Mouse (Mus musculus) embryonic fibroblast, embryonic 13.5 days (primary cell): ENCODE data around the gene Top2b. TPM values are rescaled to one million over a fixed set of nuclear protein-coding genes. Genes with fewer than 3 reads are reported as not detected.

ENCODE experiments used
- H3K27ac ChIP-seq: 2 replicates; pipeline ENCODE4 v1.5.1; 2012; ENCODE audit warnings: low read length, control low read depth, inconsistent platforms; ENCODE audit not compliant: insufficient read depth
- H3K4me1 ChIP-seq: 2 replicates; pipeline ENCODE4 v1.6.1; 2011; ENCODE audit warnings: low read length; ENCODE audit not compliant: control insufficient read depth, insufficient read depth
- H3K4me3 ChIP-seq: 2 replicates; pipeline ENCODE4 v1.5.1; 2011; ENCODE audit warnings: mild to moderate bottlenecking, control low read depth, low read length; ENCODE audit not compliant: insufficient read depth
- CTCF ChIP-seq: IDR thresholded peaks from 2 replicates; pipeline ENCODE4 v1.5.1; 2011; ENCODE audit warnings: mild to moderate bottlenecking, control low read depth, low read length, moderate library complexity, borderline replicate concordance; ENCODE audit not compliant: insufficient read depth
- POLR2A ChIP-seq: IDR thresholded peaks from 2 replicates; pipeline ENCODE4 v1.6.1; 2011; ENCODE audit warnings: low read depth, mild to moderate bottlenecking, control low read depth, low read length, moderate library complexity
- polyA plus RNA-seq: library from polyadenylated mRNA; stranded (reverse); fragments of >200 nt; gene quantifications from 2 replicates; pipeline ENCODE4 v1.2.4, GENCODE M21; 2011; ENCODE audit warnings: low read depth; ENCODE audit not compliant: missing spikeins, insufficient read length

The Top2b gene
- polyA plus RNA-seq, 1 experiment = 313 TPM

DNA sequence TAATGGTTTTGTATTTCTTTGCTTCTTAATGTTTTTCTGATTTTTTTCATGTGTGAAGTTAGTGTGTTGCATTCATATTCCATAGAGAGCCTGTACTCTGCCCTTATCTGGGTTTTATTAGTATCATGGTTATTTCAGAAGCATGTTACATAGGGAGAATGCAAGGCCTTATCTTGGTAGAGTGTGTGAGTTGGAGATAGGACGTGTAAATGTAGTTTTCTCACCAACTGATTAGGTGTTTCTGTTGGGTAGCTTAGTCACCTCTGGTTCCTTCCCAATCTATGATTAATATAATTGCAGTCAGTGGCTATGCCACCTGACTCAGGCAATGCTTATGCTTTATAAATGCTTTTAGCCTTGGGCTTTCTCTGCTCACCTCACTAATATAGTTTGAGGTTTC, 19.8 kb downstream of the Top2b start:
- TF ChIP-seq POLR2A (no peak), CTCF (no peak)
- Histone ChIP-seq H3K4me3 (no peak overlapping the region), H3K27ac (no peak overlapping the region), H3K4me1 (peaks cover 2% of the 10 kb centered on the region; the same call in 1 of the 2 replicates)

DNA sequence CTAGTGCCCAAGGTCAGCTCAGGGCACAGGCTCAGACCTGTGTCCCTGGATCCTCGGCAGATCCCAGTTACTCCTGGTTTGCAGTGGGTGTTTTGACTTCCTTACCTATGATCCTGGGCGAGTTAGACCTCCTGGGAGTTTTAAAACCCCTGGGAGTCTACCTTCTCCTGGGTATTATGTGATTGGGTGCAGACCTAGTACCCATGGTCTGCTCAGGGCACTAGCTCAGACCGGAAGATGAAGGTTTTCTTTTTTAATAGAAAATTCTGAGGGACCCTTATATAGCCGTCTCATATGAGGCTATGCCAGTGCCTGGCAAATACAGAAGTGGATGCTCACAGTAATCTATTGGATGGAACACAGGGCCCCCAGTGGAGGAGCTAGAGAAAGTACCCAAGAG, 40.2 kb downstream of the Top2b start:
- no peaks in the 10 kb centered on the region for H3K4me1 ChIP-seq
- no peak overlapping the region for H3K4me3 ChIP-seq
- TF ChIP-seq CTCF = no peak
- no peak for TF ChIP-seq POLR2A
- no peak overlapping the region for H3K27ac ChIP-seq

DNA sequence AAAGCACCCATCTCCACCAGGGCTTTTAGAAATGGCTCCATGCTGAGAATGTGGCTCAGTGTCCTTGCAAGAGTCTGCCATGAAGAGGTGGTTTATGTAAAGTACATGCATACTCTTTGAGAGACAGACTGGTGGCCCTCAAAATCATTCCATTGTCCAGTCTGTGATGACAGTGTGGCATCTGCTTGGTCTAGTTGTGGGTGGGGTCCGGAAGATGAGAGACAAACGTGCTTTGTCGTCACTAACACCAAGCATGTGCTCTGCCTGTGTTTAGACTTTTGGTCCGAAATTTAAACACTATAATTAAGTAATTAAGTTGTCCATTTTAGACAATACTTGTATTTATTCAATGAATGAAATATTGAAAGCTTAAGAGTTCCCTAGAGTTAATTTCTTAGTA, 49.2 kb downstream of the Top2b start:
- Histone ChIP-seq H3K4me3 (no peak overlapping the region), H3K27ac (no peak overlapping the region), H3K4me1 (no peaks in the 10 kb centered on the region)
- TF ChIP-seq CTCF (no peak), POLR2A (no peak)

DNA sequence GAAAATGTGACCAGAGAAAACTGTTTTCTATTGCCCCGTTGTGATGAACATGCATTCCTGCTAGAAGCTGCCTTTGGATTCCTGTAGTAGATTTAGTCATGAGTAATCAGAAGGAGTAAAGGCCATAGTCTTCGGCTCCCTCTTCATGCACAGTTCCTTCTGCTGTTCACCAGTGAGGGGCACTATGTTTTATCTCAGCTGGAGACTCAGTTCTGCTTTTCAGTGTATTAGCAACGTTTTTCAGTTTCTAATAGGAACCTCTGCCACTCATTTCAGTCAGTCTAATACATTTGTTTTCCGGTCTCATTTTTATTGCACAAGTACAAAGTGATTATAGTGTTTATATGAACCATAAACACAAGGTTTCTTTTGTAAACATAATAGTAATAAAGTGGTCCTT, 62.6 kb downstream of the Top2b start:
- TF ChIP-seq POLR2A = no peak
- no peak for TF ChIP-seq CTCF
- H3K4me3 ChIP-seq = no peak overlapping the region
- no peak overlapping the region for H3K27ac ChIP-seq
- H3K4me1 ChIP-seq = no peaks in the 10 kb centered on the region

DNA sequence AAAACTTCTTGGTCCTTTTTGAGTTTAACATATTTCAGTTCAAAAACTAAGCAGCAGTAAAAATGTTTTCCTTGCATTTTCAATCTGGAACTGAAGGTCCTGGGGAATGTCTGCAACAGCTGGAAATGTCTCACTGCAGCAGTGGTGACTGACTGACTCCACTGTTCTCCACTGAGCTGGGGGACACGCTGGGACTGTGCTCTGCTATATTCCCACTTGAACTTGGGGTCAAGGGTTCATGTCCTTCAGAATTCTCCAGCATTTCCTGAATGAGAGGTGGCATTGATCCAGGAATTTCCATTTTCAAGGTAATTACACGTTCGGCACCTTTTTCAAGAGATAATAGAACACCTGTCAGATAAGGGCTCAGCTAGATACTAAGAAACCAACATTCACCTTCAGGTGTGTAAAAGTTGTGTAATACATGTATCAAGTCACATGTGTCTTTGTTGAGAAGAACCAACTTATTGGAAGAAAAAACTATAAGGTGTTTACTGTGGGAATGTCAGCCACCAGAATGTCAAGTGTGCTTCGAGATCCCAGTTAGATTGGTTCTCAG, 67.0 kb downstream of the Top2b start:
- no peak overlapping the region for H3K27ac ChIP-seq
- H3K4me1 ChIP-seq = 0 out of 2 replicates have a peak, but pooled peaks cover 2% of the 10 kb centered on the region
- TF ChIP-seq POLR2A = no peak
- no peak for TF ChIP-seq CTCF

DNA sequence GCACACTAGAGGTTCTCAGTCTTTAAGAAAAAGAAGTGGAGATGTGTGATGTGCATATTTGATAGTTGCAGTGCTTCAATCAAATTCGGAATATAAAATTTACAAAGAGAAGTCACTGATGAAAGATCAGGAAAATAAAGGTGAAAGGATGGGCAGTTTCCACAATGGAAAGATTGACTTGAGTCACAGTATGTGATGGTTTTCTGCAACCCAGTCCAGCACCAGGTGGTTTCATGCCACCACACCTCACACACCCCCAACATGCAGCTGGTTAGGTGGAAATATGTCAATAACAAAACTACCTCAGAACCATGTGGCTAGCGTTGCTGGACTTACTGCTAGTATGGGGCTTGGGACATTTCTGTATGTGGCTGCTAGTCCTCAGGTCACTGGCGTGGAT, 67.6 kb downstream of the Top2b start:
- TF ChIP-seq POLR2A (no peak), CTCF (no peak)
- H3K27ac ChIP-seq = 0 out of 2 replicates have a peak overlapping the region, but pooled peaks have one; percentile 2
- H3K4me1 ChIP-seq = 0 out of 2 replicates have a peak, but pooled peaks cover 2% of the 10 kb centered on the region
- no peak overlapping the region for H3K4me3 ChIP-seq

More for the DNA sequence above, 67.0 kb downstream of the Top2b start:
- no peak overlapping the region for H3K4me3 ChIP-seq

DNA sequence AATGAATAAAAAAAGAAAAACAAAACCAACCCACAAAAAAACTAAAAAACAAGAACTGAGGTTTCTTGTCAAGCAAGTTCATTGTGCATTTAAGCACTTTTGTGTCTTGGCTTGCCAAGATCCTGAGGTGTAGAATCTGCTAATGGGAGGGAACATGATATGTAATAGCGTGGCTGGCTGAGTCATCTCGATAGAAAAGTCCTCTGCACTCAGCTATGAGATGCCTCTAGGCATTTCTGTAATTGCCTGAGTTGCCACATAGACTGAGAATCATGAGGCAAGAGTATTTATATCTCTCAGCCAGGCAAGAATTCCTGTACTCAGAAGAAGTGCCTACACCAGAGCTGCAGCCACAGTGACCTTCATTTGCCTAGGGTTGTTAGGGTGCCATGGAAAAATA, 68.2 kb downstream of the Top2b start:
- no peak for TF ChIP-seq POLR2A
- TF ChIP-seq CTCF = no peak
- Histone ChIP-seq H3K4me3 (no peak overlapping the region), H3K4me1 (0 out of 2 replicates have a peak, but pooled peaks cover 2% of the 10 kb centered on the region)

DNA sequence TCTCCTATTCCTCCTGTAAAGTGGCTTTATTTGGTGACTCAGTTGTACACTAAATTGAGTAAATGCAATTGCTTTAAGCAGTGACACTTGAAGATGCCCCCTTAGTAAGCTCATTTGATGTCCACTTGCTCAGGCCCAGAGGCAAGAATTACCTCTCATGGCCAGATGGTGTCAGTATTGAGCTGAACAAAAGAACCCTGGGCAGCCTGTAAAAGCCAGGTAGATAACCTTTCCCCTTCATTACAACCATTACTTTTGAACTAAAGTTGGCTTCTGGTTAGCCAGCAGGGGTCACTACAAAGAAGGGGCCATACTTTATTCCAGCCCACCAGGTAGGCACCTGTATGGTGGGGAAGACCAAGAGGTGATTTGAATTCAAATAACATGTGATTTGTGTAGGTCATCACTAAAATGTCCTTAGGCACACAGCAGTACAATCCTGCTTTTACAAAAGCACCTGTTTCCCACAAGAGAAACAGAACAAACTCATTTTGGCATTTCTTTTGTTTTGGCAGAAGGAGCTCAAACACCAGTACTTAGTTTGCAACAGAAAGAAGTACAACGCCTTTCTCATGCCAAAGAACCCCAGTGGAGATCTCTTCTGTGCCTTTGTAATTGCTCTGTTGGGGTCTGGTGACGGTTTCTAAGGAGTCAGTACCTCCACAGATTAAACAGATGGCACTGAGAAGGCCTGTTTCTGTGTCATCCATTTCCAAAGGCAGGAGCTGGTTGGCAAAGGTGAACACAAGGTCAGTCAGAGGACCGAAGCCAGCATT, 69.6 kb downstream of the Top2b start:
- Histone ChIP-seq H3K27ac (peak overlapping the region; percentile 24; the same call in 1 of the 2 replicates), H3K4me1 (0 out of 2 replicates have a peak, but pooled peaks cover 2% of the 10 kb centered on the region), H3K4me3 (no peak overlapping the region)
- no peak for TF ChIP-seq CTCF
- no peak for TF ChIP-seq POLR2A

More for the DNA sequence above, 68.2 kb downstream of the Top2b start:
- H3K27ac ChIP-seq = peak overlapping the region; percentile 75; the same call in 1 of the 2 replicates

DNA sequence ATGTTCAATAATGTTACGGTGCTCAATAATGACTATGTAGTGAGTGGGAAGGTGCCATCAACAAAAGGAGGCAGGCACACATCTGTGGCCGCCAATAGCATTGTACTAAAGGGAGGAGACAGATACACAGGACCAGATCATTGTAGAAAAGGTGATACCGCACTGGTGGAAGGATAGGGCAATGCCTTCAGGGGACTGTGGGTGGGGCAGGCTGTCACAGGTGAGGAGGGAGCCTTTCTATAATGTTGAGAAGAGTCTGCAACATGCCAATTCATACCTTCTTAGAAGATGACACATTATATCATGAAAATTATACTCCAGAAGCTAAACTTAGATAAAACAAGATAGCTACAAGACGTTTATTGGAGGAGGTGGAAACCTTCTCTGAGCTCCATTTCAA, 72.4 kb downstream of the Top2b start:
- no peak overlapping the region for H3K4me3 ChIP-seq
- TF ChIP-seq CTCF = no peak
- TF ChIP-seq POLR2A = no peak
- H3K27ac ChIP-seq = no peak overlapping the region
- H3K4me1 ChIP-seq = 0 out of 2 replicates have a peak, but pooled peaks cover 2% of the 10 kb centered on the region
